Mouse (Mus musculus) kidney, postnatal 25 days (tissue): ENCODE data around the gene Aoc2.
A peak's percentile ranks its signal among the peaks of the same experiment; 100 is the strongest.

Experiments used
- DNase-seq, 2 experiments: peaks; one replicate each; pipeline ENCODE4 v3.0.0; 2021; ENCODE audit warnings: mixed read lengths in 2 of 2

The Aoc2 gene

GRCm38 (mm10) chr11:101355916-101356315 lies 31.1 kb downstream of the Aoc2 start:
- peak in 1 of 2 experiments; percentile 55 for DNase-seq

GRCm38 (mm10) chr11:101357505-101358182 lies 32.8 kb downstream of the Aoc2 start:
- peak in 1 of 2 experiments; percentile 32 for DNase-seq

GRCm38 (mm10) chr11:101359776-101360175 lies 34.9 kb downstream of the Aoc2 start:
- DNase-seq = peak in 1 of 2 experiments; percentile 27

- DNase-seq = peak in 1 of 2 experiments; percentile 72
Observed at GRCm38 (mm10) chr11:101360651-101361113, 35.8 kb downstream of the Aoc2 start.

- peak; percentile 55 to 78 for DNase-seq
Observed at GRCm38 (mm10) chr11:101364531-101364931, 39.7 kb downstream of the Aoc2 start.

- DNase-seq = peak; percentile 75 to 91
Observed at GRCm38 (mm10) chr11:101367326-101367935, 42.6 kb downstream of the Aoc2 start, which contains the start of gene G6pc. Gene G6pc, plus strand, starts transcription at chr11:101367561.

- peak in 1 of 2 experiments; percentile 19 for DNase-seq
Observed at GRCm38 (mm10) chr11:101370141-101370540, 45.3 kb downstream of the Aoc2 start.

GRCm38 (mm10) chr11:101374421-101374938 lies 49.6 kb downstream of the Aoc2 start:
- DNase-seq = no peak

GRCm38 (mm10) chr11:101378196-101378595 lies 53.3 kb downstream of the Aoc2 start:
- peak in 1 of 2 experiments; percentile 65 for DNase-seq

- DNase-seq = peak; percentile 38 to 81
Observed at GRCm38 (mm10) chr11:101378926-101379325, 54.1 kb downstream of the Aoc2 start.
